Mouse (Mus musculus) E14TG2a.4 (cell line): ENCODE data around the gene Rapgef3.

Experiments used
- H3K27me3 ChIP-seq: 2 replicates; pipeline ENCODE4 v1.6.1; 2014; ENCODE audit warnings: low read length, control low read depth; ENCODE audit not compliant: insufficient read depth
- H3K36me3 ChIP-seq: 2 replicates; pipeline ENCODE4 v1.6.1; 2014; ENCODE audit warnings: low read length, control low read depth; ENCODE audit not compliant: insufficient read depth
- H3K4me1 ChIP-seq: replicated peaks from 2 replicates; pipeline ENCODE4 v1.6.1; 2014; ENCODE audit warnings: low read depth, low read length, control low read depth
- H3K4me3 ChIP-seq: replicated peaks from 2 replicates; pipeline ENCODE4 v1.5.1; 2014; ENCODE audit warnings: mild to moderate bottlenecking, low read length
- H3K9me3 ChIP-seq: 2 replicates; pipeline ENCODE4 v1.6.1; 2014; ENCODE audit warnings: low read length, control low read depth
- CTCF ChIP-seq: conservative IDR thresholded peaks from 2 replicates; pipeline ENCODE4 v1.5.1; 2014; ENCODE audit warnings: low read length
- NANOG ChIP-seq: IDR thresholded peaks from 2 replicates; pipeline ENCODE4 v1.6.1; 2014; ENCODE audit warnings: borderline replicate concordance, low read length, mixed read lengths
- POU5F1 ChIP-seq: IDR thresholded peaks from 2 replicates; pipeline ENCODE4 v1.6.1; 2014; ENCODE audit warnings: low read length, borderline replicate concordance

The Rapgef3 gene

GRCm38 (mm10) chr15:97767280-97768186, at the start of gene Rapgef3:
Gene Rapgef3 (minus strand): TSS chr15:97767972.
- Histone ChIP-seq H3K27me3 (peaks cover 57% of the 10 kb centered on the region), H3K36me3 (no peaks in the 10 kb centered on the region), H3K9me3 (no peaks in the 10 kb centered on the region), H3K4me3 (peak within 1 kb of the TSS; percentile 79), H3K4me1 (peaks cover 67% of the 10 kb centered on the region)
- TF ChIP-seq POU5F1 (no peak), CTCF (peak; percentile 26), NANOG (no peak)

GRCm38 (mm10) chr15:97816199-97816994, 48.6 kb upstream of the Rapgef3 start:
- Histone ChIP-seq H3K4me3 (no peak overlapping the region), H3K36me3 (no peaks in the 10 kb centered on the region), H3K27me3 (peaks cover 30% of the 10 kb centered on the region), H3K9me3 (no peaks in the 10 kb centered on the region), H3K4me1 (peaks cover 56% of the 10 kb centered on the region)
- peak; percentile 51 for TF ChIP-seq CTCF
- no peak for TF ChIP-seq NANOG
- no peak for TF ChIP-seq POU5F1

GRCm38 (mm10) chr15:97815254-97815653, 47.5 kb upstream of the Rapgef3 start:
- TF ChIP-seq CTCF (no peak), POU5F1 (no peak)
- no peaks in the 10 kb centered on the region for H3K9me3 ChIP-seq

GRCm38 (mm10) chr15:97814703-97815102, 46.9 kb upstream of the Rapgef3 start:
- TF ChIP-seq CTCF (no peak), POU5F1 (no peak), NANOG (no peak)
- Histone ChIP-seq H3K4me1 (peaks cover 46% of the 10 kb centered on the region), H3K27me3 (peaks cover 36% of the 10 kb centered on the region), H3K4me3 (no peak overlapping the region), H3K9me3 (no peaks in the 10 kb centered on the region), H3K36me3 (no peaks in the 10 kb centered on the region)

More at GRCm38 (mm10) chr15:97815254-97815653, 47.5 kb upstream of the Rapgef3 start:
- no peaks in the 10 kb centered on the region for H3K36me3 ChIP-seq
- peaks cover 34% of the 10 kb centered on the region for H3K27me3 ChIP-seq
- peaks cover 49% of the 10 kb centered on the region for H3K4me1 ChIP-seq
- H3K4me3 ChIP-seq: no peak overlapping the region

DNA sequence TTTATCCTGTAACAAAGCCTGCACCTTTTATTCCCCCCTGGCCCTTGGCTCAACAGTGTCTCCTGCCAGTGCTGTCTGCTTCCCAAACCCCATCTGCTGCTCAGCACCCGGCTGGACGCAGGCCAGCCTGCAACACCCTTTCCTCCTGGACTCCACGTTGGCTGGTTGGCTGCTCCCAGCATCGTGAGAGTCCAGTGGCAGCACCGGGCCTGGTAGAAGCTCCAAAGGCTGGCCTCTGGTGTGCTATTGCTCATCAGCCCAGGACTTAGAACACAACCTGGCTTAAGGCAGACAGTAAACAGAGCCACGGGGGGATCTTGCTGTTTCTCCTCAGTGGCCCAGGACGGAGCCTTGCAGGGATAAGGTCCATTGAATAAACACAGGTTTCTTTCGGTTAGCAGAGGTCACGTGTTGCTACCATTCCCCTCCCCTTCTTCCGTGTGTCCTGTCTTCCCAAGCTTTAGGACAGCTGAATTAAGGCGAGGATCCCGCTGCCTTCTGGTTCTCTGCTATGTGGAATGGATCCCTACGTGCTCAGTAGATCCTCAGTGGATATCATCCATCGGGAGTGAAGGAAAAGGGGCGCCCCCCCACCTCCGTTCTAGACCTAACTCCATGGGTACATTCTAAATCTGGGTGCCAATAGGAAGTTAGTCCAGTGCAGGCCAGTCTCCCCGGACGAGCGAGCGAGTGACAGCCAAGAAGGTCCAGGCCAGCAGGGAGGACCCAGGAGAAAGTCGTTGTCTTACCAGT, 45.9 kb upstream of the Rapgef3 start:
- Histone ChIP-seq H3K4me3 (no peak overlapping the region), H3K4me1 (peaks cover 55% of the 10 kb centered on the region), H3K9me3 (no peaks in the 10 kb centered on the region), H3K36me3 (no peaks in the 10 kb centered on the region), H3K27me3 (peaks cover 47% of the 10 kb centered on the region)
- TF ChIP-seq NANOG (no peak), CTCF (no peak), POU5F1 (no peak)

DNA sequence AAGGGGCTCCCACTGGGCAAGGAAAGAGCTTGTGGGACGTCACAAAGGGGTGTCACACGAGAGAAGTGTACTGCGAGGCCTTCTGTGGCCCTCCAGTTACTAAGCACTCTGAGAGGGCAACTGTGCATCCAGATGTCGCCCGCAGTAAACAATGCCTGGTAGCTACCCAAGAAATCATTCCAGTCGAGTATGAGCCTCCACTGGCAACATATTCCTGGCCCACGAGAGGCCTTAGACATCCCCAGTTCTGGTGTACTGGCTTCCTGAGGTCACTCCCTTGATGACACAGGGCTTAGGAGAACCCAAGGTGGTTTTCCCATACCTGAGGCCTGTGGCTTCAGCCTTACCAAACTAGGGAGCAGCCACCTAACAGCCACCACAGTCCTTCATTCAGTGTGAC, 45.1 kb upstream of the Rapgef3 start:
- no peaks in the 10 kb centered on the region for H3K36me3 ChIP-seq
- no peak for TF ChIP-seq POU5F1
- TF ChIP-seq NANOG: no peak
- no peak for TF ChIP-seq CTCF
- H3K4me1 ChIP-seq: peaks cover 60% of the 10 kb centered on the region
- H3K9me3 ChIP-seq: no peaks in the 10 kb centered on the region
- H3K27me3 ChIP-seq: peaks cover 54% of the 10 kb centered on the region
- H3K4me3 ChIP-seq: no peak overlapping the region

- TF ChIP-seq CTCF (no peak), NANOG (no peak)
- Histone ChIP-seq H3K9me3 (no peaks in the 10 kb centered on the region), H3K36me3 (no peaks in the 10 kb centered on the region)
Measured at GRCm38 (mm10) chr15:97812126-97812525, 44.4 kb upstream of the Rapgef3 start.

DNA sequence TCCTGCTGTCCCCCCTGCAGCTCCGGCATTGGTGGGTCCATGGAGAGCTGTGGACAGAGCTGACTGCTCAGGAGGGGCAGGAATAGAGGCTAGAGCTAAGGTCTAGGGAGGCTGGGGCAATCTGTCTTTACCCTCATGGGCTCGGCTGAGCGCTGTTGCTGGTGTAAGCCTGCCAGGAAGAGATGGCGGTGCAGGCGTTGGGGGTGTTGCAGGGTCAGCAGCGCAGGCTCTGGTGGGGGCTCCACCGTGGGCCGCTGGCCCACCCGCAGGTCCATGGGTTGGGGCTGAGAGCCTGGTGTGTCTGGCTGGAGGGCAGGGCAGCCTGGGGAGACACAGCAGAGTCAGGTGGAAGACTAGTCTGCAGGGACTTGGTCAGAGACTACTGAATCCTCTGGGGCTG, 43.5 kb upstream of the Rapgef3 start:
- no peak overlapping the region for H3K4me3 ChIP-seq
- no peaks in the 10 kb centered on the region for H3K36me3 ChIP-seq
- no peak for TF ChIP-seq CTCF
- no peak for TF ChIP-seq NANOG
- TF ChIP-seq POU5F1: no peak
- peaks cover 68% of the 10 kb centered on the region for H3K27me3 ChIP-seq
- peaks cover 71% of the 10 kb centered on the region for H3K4me1 ChIP-seq
- H3K9me3 ChIP-seq: no peaks in the 10 kb centered on the region

More at GRCm38 (mm10) chr15:97812126-97812525, 44.4 kb upstream of the Rapgef3 start:
- H3K4me1 ChIP-seq: peaks cover 63% of the 10 kb centered on the region
- H3K27me3 ChIP-seq: peaks cover 61% of the 10 kb centered on the region
- no peak overlapping the region for H3K4me3 ChIP-seq
